Mouse (Mus musculus) liver, embryonic 15.5 days (tissue): ENCODE results near the gene Palm2. TPM values are rescaled to one million over a fixed set of nuclear protein-coding genes. Genes with fewer than 3 reads are reported as not detected.

Source experiments
- ATAC-seq: fragments of 200-750 bp; cut with Nextera tagmentation; 2 replicates; pipeline ENCODE4 v1.8.0; 2017; ENCODE audit warnings: moderate number of reproducible peaks, mild to moderate bottlenecking, moderate library complexity; ENCODE audit not compliant: insufficient read depth
- H3K27ac ChIP-seq: fragments of 300-500 bp; sonication (generic); replicated peaks from 2 replicates; pipeline ENCODE4 v1.5.1; 2015; ENCODE audit warnings: mild to moderate bottlenecking, inconsistent platforms
- H3K27me3 ChIP-seq: fragments of 300-500 bp; sonication (generic); 2 replicates; pipeline ENCODE4 v1.6.1; 2015; ENCODE audit warnings: mild to moderate bottlenecking, inconsistent platforms
- H3K36me3 ChIP-seq: fragments of 300-500 bp; sonication (generic); replicated peaks from 2 replicates; pipeline ENCODE4 v1.6.1; 2015; ENCODE audit warnings: moderate library complexity, mild to moderate bottlenecking, inconsistent platforms
- H3K4me1 ChIP-seq: fragments of 300-500 bp; sonication (generic); replicated peaks from 2 replicates; pipeline ENCODE4 v1.6.1; 2015; ENCODE audit warnings: inconsistent platforms
- H3K4me2 ChIP-seq: fragments of 300-500 bp; sonication (generic); 2 replicates; pipeline ENCODE4 v1.6.1; 2015; ENCODE audit warnings: moderate library complexity, mild to moderate bottlenecking, inconsistent platforms
- H3K4me3 ChIP-seq: fragments of 300-500 bp; sonication (generic); replicated peaks from 2 replicates; pipeline ENCODE4 v1.5.1; 2015; ENCODE audit warnings: mild to moderate bottlenecking, inconsistent platforms
- H3K9ac ChIP-seq: fragments of 300-500 bp; sonication (generic); 2 replicates; pipeline ENCODE4 v1.6.1; 2015; ENCODE audit warnings: moderate library complexity, mild to moderate bottlenecking, inconsistent platforms
- H3K9me3 ChIP-seq: fragments of 300-500 bp; sonication (generic); replicated peaks from 2 replicates; pipeline ENCODE4 v1.6.1; 2016; ENCODE audit warnings: inconsistent platforms
- WGBS: fragments of 180-500 bp; shearing (Covaris S2); methylation state at CpG from one replicate; pipeline ENCODE4 v1.1.7; 2015; ENCODE audit warnings: mixed read lengths; ENCODE audit not compliant: insufficient replicate concordance; 5-methylcytosine and 5-hydroxymethylcytosine counted together
- polyA plus RNA-seq: library from polyadenylated mRNA; unstranded; fragments of >200 nt; fragmentation: Nextera tagmentation; extraction: Ambion mirVana; gene quantifications from 2 replicates; pipeline ENCODE4 v1.2.1, GENCODE M21; 2015

Palm2 gene
- polyA plus RNA-seq, 1 experiment from 2014 or later: 0.16 TPM

DNA sequence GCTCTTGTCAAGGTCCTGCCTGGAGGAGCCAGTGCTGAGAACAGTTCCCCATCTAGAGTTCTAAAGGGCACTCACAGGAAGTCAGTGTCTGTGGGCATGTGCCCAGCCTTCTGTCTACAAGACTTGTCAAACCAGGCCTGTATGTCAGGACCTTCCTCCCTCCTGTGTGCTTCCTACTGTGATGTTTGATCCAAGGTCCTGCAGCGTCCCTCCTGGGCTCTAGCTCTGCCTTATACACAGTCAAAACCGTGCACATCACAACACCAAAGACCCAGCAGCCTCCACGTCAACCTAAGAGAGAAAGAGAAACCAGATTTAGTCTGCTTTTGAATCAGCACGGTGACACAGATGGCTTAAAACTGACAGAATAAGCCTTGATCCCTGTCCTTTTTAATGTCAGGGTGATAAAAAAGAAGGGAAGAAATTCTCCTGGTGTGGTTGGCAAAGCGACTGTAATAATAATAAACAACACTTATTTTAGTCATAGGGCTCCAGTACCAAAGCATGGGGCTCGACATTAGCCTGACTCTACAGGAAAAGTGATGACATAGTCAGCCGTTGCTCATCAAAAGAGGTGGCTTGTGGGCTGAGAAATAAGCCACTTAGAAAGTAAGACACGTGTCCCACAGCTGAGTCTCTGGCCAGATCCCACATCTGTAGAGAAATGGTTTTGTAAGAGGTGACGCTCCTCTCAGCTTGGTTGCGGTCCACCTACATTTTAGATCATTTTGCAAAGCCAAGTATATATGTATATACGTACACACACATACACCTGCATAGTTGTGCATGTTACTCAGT is 297.0 kb downstream of the Palm2 start:
- H3K27ac ChIP-seq: no peak overlapping the region
- H3K4me1 ChIP-seq: no peaks in the 10 kb centered on the region
- no peak overlapping the region for H3K4me3 ChIP-seq
- WGBS: 53% methylated on average over 11 of the region's 11 CpGs
- H3K9ac ChIP-seq: no peak overlapping the region
- H3K4me2 ChIP-seq: no peak overlapping the region
- no peaks in the 10 kb centered on the region for H3K36me3 ChIP-seq
- no peak for ATAC-seq
- no peaks in the 10 kb centered on the region for H3K9me3 ChIP-seq
- H3K27me3 ChIP-seq: no peaks in the 10 kb centered on the region

DNA sequence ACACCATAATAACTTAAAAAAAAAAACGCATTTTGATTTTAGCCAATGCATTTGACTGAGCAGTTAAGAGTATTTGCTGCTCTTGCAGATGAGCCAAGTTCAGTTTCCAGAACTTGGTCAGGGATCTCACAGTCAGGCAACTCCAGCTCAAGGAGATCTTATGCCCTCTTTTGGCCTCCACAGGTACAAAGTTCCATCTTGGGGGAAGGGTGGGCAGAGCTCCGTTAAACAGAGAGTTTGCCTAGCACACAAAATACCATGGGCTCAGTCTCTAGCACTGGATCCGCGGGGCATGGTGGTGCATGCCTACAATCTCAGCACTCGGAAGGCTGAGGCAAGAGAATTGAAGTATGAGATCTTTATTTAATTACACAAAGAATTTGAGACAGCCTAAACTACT is 298.3 kb downstream of the Palm2 start:
- no peak overlapping the region for H3K4me2 ChIP-seq
- no peak overlapping the region for H3K4me3 ChIP-seq
- no peaks in the 10 kb centered on the region for H3K36me3 ChIP-seq
- no peaks in the 10 kb centered on the region for H3K9me3 ChIP-seq
- no peak for ATAC-seq
- no peak overlapping the region for H3K27ac ChIP-seq
- H3K27me3 ChIP-seq: no peaks in the 10 kb centered on the region
- H3K4me1 ChIP-seq: no peaks in the 10 kb centered on the region
- 62% methylated on average over 5 of the region's 5 CpGs for WGBS
- H3K9ac ChIP-seq: no peak overlapping the region

DNA sequence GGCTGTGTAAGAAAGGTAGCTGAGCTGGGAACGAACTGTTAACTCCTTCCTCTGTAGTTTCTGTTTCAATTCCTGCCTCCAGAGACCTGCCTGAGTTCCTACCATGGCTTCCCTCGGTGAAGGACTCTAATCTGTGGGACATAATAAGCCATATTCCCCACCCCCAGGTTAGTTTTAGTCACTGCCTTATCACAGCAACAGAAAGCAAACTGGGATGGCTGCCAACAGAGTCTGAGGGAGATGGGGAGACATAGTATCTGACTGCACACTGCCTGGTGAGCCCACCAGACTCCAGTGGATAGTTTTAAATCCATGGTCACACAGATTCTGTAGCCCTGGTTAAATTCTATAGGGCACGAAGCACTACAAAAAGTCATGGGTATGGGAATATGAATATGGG is 299.4 kb downstream of the Palm2 start:
- no peaks in the 10 kb centered on the region for H3K36me3 ChIP-seq
- no peak overlapping the region for H3K4me2 ChIP-seq
- H3K9me3 ChIP-seq: no peaks in the 10 kb centered on the region
- H3K4me3 ChIP-seq: no peak overlapping the region
- H3K27ac ChIP-seq: no peak overlapping the region
- H3K9ac ChIP-seq: no peak overlapping the region
- no peaks in the 10 kb centered on the region for H3K4me1 ChIP-seq
- WGBS: 44% methylated on average over 3 of the region's 3 CpGs
- no peaks in the 10 kb centered on the region for H3K27me3 ChIP-seq
- ATAC-seq: no peak

DNA sequence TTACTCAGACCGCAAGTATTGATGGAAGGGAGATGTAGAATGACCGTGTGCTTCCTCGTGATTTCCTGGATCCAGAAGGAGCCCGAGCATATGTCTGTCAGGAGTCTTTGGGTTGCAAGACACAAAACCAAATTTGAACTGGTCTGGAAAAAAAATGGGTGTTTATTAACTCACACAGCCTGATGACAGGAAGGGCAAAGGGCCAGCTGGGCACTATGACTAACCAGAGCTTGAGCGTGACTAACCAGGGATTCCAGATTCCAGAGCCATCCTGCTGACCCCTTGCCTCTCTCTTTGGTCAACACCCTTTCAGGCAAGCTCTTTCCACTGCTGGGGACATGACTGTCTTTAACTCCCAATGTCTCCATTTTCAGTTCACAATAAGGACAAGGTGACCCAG is 301.4 kb downstream of the Palm2 start:
- H3K9me3 ChIP-seq: no peaks in the 10 kb centered on the region
- no peak overlapping the region for H3K4me2 ChIP-seq
- no peak overlapping the region for H3K27ac ChIP-seq
- H3K9ac ChIP-seq: no peak overlapping the region
- no peak for ATAC-seq
- H3K4me3 ChIP-seq: no peak overlapping the region
- H3K27me3 ChIP-seq: no peaks in the 10 kb centered on the region
- 70% methylated on average over 5 of the region's 5 CpGs for WGBS
- no peaks in the 10 kb centered on the region for H3K36me3 ChIP-seq
- H3K4me1 ChIP-seq: no peaks in the 10 kb centered on the region

DNA sequence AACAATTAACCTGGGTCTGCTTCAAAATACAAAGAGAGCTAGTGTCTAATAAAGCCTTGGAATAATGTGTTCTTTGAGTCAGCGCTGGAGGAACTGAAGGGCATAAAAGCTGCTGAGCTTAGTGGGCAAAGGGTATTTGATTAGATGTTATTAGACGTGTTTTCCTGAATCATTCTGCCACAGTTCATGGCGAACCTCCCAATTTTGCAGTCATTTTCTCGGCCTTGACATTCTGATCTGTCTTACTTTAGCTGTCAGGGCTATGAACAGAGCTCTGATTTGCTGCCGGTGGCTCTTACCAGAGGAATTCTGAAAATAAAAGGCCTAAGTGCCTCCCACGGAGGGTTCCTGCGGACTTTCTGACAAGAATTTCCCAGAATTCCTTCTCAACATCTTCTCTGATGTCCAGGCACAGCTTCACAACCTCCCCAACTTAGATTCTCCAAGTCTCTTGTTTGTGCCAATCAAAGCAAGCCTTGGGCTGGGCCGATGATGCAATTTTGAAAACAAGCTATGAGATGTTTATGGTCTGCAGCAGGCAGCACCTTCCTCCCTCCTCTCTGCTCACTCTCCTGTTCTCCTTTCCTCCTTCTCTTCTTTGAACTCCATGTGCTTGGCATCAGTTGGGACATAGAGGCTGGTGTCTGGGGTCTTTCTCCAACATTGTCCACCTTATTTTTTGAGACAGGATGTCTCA is 305.0 kb downstream of the Palm2 start:
- Histone ChIP-seq H3K4me2 (no peak overlapping the region), H3K4me1 (no peaks in the 10 kb centered on the region), H3K9me3 (no peaks in the 10 kb centered on the region), H3K36me3 (no peaks in the 10 kb centered on the region), H3K27me3 (no peaks in the 10 kb centered on the region), H3K27ac (no peak overlapping the region), H3K9ac (no peak overlapping the region), H3K4me3 (no peak overlapping the region)
- no peak for ATAC-seq
- WGBS: 53% methylated on average over 8 of the region's 8 CpGs

DNA sequence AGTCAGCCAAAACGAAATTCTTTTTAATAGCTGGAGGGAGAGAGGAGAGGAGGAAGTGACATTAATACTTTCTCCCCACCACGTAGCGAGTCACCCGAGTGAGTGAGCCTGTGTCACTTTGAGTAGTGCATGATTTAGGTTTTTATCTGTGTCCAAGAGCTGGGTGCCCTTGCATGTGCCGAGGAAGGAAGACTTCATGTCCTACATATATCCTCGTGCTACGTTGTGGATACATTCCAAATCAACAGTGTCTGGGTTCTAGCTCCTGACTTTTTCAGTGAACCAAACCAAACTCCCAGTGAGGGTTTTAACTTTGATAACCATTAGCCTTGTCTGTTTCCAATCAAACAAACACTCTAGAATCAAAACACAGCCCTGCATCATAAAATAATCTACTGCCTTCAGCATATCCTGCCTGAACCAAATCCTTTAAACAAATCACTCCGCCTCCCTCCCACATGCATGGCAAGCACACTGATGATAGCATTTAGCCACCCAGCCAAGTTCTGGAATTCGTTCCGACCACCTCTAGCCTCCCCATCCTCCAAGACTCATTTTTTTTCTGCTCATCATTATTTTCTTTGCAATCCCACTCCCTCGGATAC is 309.4 kb downstream of the Palm2 start:
- no peaks in the 10 kb centered on the region for H3K36me3 ChIP-seq
- 50% methylated on average over 11 of the region's 11 CpGs for WGBS
- no peaks in the 10 kb centered on the region for H3K9me3 ChIP-seq
- no peaks in the 10 kb centered on the region for H3K4me1 ChIP-seq
- no peak overlapping the region for H3K4me2 ChIP-seq
- H3K27ac ChIP-seq: no peak overlapping the region
- H3K27me3 ChIP-seq: no peaks in the 10 kb centered on the region
- no peak overlapping the region for H3K9ac ChIP-seq
- H3K4me3 ChIP-seq: no peak overlapping the region
- no peak for ATAC-seq

DNA sequence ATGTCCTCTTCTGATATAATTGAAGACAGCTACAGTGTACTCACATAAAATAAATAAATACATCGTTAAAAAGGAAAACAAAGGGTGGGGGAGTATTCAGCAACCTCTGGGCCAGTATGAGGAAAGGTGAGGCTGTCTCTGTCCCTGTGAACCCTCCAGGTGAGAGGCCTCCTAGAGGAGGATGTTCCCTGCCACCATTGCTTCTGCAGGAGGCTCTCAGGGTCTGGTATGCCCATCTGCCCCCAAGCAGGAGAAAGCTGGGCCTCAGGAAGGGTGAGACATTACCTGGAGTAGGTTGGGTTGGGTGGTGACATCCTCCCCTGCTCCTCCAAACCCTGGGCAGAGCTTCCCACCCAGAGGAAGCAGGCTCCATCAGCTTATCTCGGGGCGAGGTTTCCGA is 316.6 kb downstream of the Palm2 start:
- H3K9me3 ChIP-seq: no peaks in the 10 kb centered on the region
- no peaks in the 10 kb centered on the region for H3K27me3 ChIP-seq
- no peak overlapping the region for H3K9ac ChIP-seq
- H3K36me3 ChIP-seq: no peaks in the 10 kb centered on the region
- 41% methylated on average over 4 of the region's 4 CpGs for WGBS
- no peak overlapping the region for H3K4me3 ChIP-seq
- ATAC-seq: no peak
- H3K4me1 ChIP-seq: no peaks in the 10 kb centered on the region
- H3K4me2 ChIP-seq: no peak overlapping the region
- no peak overlapping the region for H3K27ac ChIP-seq

DNA sequence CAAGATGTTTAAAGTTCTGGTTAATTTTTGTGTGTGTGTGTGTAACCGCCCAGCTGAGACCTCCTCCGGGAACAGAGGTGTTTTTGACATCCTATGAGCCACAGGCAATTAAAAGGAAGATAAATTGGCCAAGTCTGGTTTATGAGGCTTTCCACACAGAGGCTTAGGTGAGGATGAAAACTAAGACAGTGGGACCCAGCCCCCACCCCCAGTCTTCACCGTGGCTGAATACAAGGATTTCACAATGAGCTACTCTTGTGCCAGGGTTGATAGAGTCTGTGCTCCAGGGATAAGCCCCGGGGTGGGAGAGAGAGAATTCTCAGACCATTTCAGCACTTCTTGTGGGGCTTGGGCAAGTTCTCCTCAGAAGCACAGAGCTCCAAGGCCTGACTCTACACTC is 317.0 kb downstream of the Palm2 start:
- Histone ChIP-seq H3K27ac (no peak overlapping the region), H3K36me3 (no peaks in the 10 kb centered on the region), H3K9me3 (no peaks in the 10 kb centered on the region), H3K4me1 (no peaks in the 10 kb centered on the region), H3K27me3 (no peaks in the 10 kb centered on the region), H3K9ac (no peak overlapping the region), H3K4me3 (no peak overlapping the region), H3K4me2 (no peak overlapping the region)
- 40% methylated on average over 4 of the region's 4 CpGs for WGBS
- ATAC-seq: no peak

DNA sequence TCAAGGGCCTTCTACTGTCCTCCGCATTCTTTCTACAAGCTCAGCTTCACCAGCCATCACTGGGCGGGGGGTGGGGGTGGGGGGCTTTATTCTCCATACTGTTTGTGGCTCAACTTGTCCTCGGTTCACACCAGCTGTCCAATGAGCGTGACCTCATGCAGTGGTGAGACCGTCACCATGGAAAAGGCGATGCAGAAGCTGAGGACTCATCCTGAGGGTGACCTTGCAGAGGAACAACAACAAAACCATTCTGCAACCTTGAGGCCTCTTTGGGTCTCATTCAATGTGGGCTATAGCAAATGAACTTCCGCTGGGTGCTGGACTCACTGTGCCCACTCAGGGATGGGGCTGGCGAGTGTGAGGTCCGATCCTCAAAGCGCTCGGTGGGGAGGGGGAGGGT is 317.5 kb downstream of the Palm2 start:
- Histone ChIP-seq H3K27ac (no peak overlapping the region), H3K9ac (no peak overlapping the region), H3K4me1 (no peaks in the 10 kb centered on the region), H3K4me3 (no peak overlapping the region), H3K36me3 (no peaks in the 10 kb centered on the region), H3K27me3 (no peaks in the 10 kb centered on the region), H3K9me3 (no peaks in the 10 kb centered on the region), H3K4me2 (no peak overlapping the region)
- WGBS: 77% methylated on average over 11 of the region's 11 CpGs
- ATAC-seq: no peak

DNA sequence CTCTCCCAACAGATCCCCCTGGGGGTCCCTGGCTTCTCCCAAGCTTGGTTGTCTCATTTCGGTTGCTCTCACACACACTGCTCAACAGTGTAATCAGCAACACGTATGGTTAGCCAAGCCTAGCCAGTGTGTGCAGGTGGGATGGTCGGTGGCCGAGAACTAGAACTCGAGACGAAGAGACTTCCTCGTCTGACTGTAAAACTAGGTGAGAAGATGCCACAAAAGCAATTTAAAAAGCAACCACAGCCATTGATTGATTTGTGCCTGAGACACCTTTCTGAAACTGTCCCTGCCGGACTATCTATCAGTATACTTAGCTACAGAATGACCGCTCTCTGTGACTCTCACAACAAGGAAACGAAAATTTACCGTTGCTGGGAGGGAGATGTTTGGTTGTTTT is 321.0 kb downstream of the Palm2 start:
- no peaks in the 10 kb centered on the region for H3K9me3 ChIP-seq
- H3K27me3 ChIP-seq: no peaks in the 10 kb centered on the region
- H3K36me3 ChIP-seq: no peaks in the 10 kb centered on the region
- 69% methylated on average over 11 of the region's 11 CpGs for WGBS
- H3K27ac ChIP-seq: no peak overlapping the region
- H3K4me1 ChIP-seq: no peaks in the 10 kb centered on the region
- H3K9ac ChIP-seq: no peak overlapping the region
- no peak overlapping the region for H3K4me2 ChIP-seq
- H3K4me3 ChIP-seq: no peak overlapping the region
- ATAC-seq: no peak

DNA sequence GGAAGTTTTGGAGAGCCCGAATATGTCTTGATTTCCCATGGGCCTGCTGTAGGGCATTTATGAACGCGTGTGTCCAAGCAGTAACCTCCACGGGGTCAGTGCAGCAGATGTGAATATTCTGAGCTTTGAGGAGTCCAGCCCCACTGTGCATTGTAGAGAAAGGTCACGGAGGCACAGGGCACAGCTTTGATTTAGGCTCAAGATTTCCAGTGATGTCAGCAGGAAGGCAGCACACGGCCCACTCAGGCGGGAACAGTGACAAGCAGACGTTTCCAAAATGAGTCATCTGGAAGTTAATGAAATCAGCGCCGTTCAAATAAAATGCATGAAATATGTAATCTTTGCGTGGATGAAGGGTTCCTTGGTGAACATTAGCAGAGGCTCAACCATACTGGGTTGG is 323.9 kb downstream of the Palm2 start:
- no peaks in the 10 kb centered on the region for H3K27me3 ChIP-seq
- no peak overlapping the region for H3K9ac ChIP-seq
- WGBS: 68% methylated on average over 11 of the region's 11 CpGs
- no peaks in the 10 kb centered on the region for H3K36me3 ChIP-seq
- H3K4me1 ChIP-seq: no peaks in the 10 kb centered on the region
- H3K4me2 ChIP-seq: no peak overlapping the region
- H3K27ac ChIP-seq: no peak overlapping the region
- no peaks in the 10 kb centered on the region for H3K9me3 ChIP-seq
- ATAC-seq: no peak
- H3K4me3 ChIP-seq: no peak overlapping the region
